Mouse (Mus musculus): ENCODE measurements around the gene Dock9.

Dock9 gene

GRCm38 (mm10) chr14:121521709-121522108 lies 275.9 kb downstream of the Dock9 start:
- in situ Hi-C loops (cut with MseI, MboI): no loop called here

- in situ Hi-C loops (cut with MseI, MboI): no loop called here
Measured at GRCm38 (mm10) chr14:121516881-121517280, 280.8 kb downstream of the Dock9 start.

- in situ Hi-C loops (cut with MseI, MboI): no loop called here
Measured at GRCm38 (mm10) chr14:121508929-121509328, 288.7 kb downstream of the Dock9 start.

GRCm38 (mm10) chr14:121506336-121506735 lies 291.3 kb downstream of the Dock9 start:
- in situ Hi-C loops (cut with MseI, MboI): no loop called here

GRCm38 (mm10) chr14:121505485-121505860 lies 292.2 kb downstream of the Dock9 start:
- in situ Hi-C loops (cut with MseI, MboI): no loop called here

- in situ Hi-C loops (cut with MseI, MboI): no loop called here
Measured at GRCm38 (mm10) chr14:121504781-121505484, 292.7 kb downstream of the Dock9 start, which contains the start of gene Slc15a1. Gene Slc15a1 (minus strand): TSS chr14:121505252.

- in situ Hi-C loops (cut with MseI, MboI): no loop called here
Measured at GRCm38 (mm10) chr14:121500577-121500976, 297.1 kb downstream of the Dock9 start.

GRCm38 (mm10) chr14:121499769-121500168 lies 297.9 kb downstream of the Dock9 start:
- in situ Hi-C loops (cut with MseI, MboI): no loop called here

- in situ Hi-C loops (cut with MseI, MboI): no loop called here
Measured at GRCm38 (mm10) chr14:121497800-121498199, 299.8 kb downstream of the Dock9 start.

- in situ Hi-C loops (cut with MseI, MboI): no loop called here
Measured at GRCm38 (mm10) chr14:121495741-121496140, 301.9 kb downstream of the Dock9 start.

GRCm38 (mm10) chr14:121495120-121495519 lies 302.5 kb downstream of the Dock9 start:
- in situ Hi-C loops (cut with MseI, MboI): no loop called here

- in situ Hi-C loops (cut with MseI, MboI): no loop called here
Measured at GRCm38 (mm10) chr14:121494238-121494637, 303.4 kb downstream of the Dock9 start.

- in situ Hi-C loops (cut with MseI, MboI): no loop called here
Measured at GRCm38 (mm10) chr14:121493712-121494111, 303.9 kb downstream of the Dock9 start.

- in situ Hi-C loops (cut with MseI, MboI): no loop called here
Measured at GRCm38 (mm10) chr14:121492328-121492727, 305.3 kb downstream of the Dock9 start.

Data from mouse trophoblast stem cell (cell line).